In genomic region chr5:120706541-120706940, GRCm38 (mm10) we compare ENCODE assay signal across 8 mouse cellular contexts. TPM values are rescaled to one million over a fixed set of nuclear protein-coding genes. Genes with fewer than 3 reads are reported as not detected.
DNase-seq lines count a peak whose midpoint lies in the region; ATAC-seq and TF ChIP-seq lines count a peak whose summit lies in the region.

No protein-coding gene starts in this region.

- WGBS in liver, embryonic 11.5 days = 14% methylated on average over 16 of the region's 16 CpGs
- 8% methylated on average over 16 of the region's 16 CpGs for WGBS in liver, postnatal 0 days (ENCODE audit: insufficient replicate concordance)
- whole genome bisulfite sequencing in forebrain, embryonic 16.5 days = 5% methylated on average over 16 of the region's 16 CpGs
- WGBS in midbrain, postnatal 0 days = 4% methylated on average over 16 of the region's 16 CpGs

- H3K4me3 ChIP-seq in liver, embryonic 11.5 days (ENCODE audit: low read depth, low read length) = no peak overlapping the region
- H3K4me3 ChIP-seq in liver, postnatal 0 days (ENCODE audit: low read depth, low read length) = no peak overlapping the region
- H3K4me3 ChIP-seq in forebrain, embryonic 16.5 days (replicated peaks; ENCODE audit: low read length) = peak overlapping the region; percentile 26
- peak overlapping the region; percentile 28 for H3K4me3 ChIP-seq in midbrain, postnatal 0 days (ENCODE audit: low read depth, low read length)

- TF ChIP-seq EP300 in liver, postnatal 0 days (IDR thresholded peaks at IDR 0.05; ENCODE audit: low read depth) = no peak

- H3K4me2 ChIP-seq in liver, embryonic 11.5 days = peak overlapping the region; percentile 35; the same call in 1 of the 2 replicates
- no peak overlapping the region for H3K4me2 ChIP-seq in liver, postnatal 0 days (ENCODE audit: low read depth, low read length)
- H3K4me2 ChIP-seq in forebrain, embryonic 16.5 days (ENCODE audit: low read length) = peak overlapping the region; percentile 47
- H3K4me2 ChIP-seq in midbrain, postnatal 0 days (ENCODE audit: low read depth, low read length, poor library complexity, severe bottlenecking) = peak overlapping the region; percentile 84

- no peak for DNase-seq in liver, embryonic 11.5 days (ENCODE audit: low spot score)
- no peak for DNase-seq in liver, postnatal 0 days
- peak; percentile 57 for DNase-seq in cerebellum, adult 8-10 months
- DNase-seq in midbrain, postnatal 0 days (ENCODE audit: low spot score) = peak; percentile 52
- DNase-seq in urinary bladder, postnatal 10 days (ENCODE audit: low spot score) = no peak
- DNase-seq in adrenal gland, adult 18-20 months (ENCODE audit: low spot score in 2 of 2) = no peak
- DNase-seq in gastrocnemius, postnatal 36 days = no peak

- H3K27me3 ChIP-seq in liver, embryonic 11.5 days (replicated peaks; ENCODE audit: control insufficient read depth, insufficient read depth, low read length) = peaks cover 63% of the 10 kb centered on the region
- H3K27me3 ChIP-seq in liver, postnatal 0 days (ENCODE audit: insufficient read depth, low read length) = peaks cover 50% of the 10 kb centered on the region
- no peaks in the 10 kb centered on the region for H3K27me3 ChIP-seq in forebrain, embryonic 16.5 days (replicated peaks; ENCODE audit: control insufficient read depth, insufficient read depth, low read length)
- no peaks in the 10 kb centered on the region for H3K27me3 ChIP-seq in midbrain, postnatal 0 days (ENCODE audit: insufficient read depth, low read length)

- peaks cover 10% of the 10 kb centered on the region; the same call in 1 of the 2 replicates for H3K4me1 ChIP-seq in liver, embryonic 11.5 days (replicated peaks; ENCODE audit: control insufficient read depth, insufficient read depth, low read length)
- no peaks in the 10 kb centered on the region for H3K4me1 ChIP-seq in liver, postnatal 0 days (ENCODE audit: insufficient read depth)
- H3K4me1 ChIP-seq in forebrain, embryonic 16.5 days (replicated peaks; ENCODE audit: control insufficient read depth, insufficient read depth, low read length) = peaks cover 62% of the 10 kb centered on the region
- peaks cover 25% of the 10 kb centered on the region for H3K4me1 ChIP-seq in midbrain, postnatal 0 days (ENCODE audit: insufficient read depth, low read length)

- no peaks in the 10 kb centered on the region for H3K9me3 ChIP-seq in liver, embryonic 11.5 days (ENCODE audit: control insufficient read depth, low read length)
- no peaks in the 10 kb centered on the region for H3K9me3 ChIP-seq in liver, postnatal 0 days (ENCODE audit: low read length)
- H3K9me3 ChIP-seq in forebrain, embryonic 16.5 days (ENCODE audit: control insufficient read depth, low read length) = no peaks in the 10 kb centered on the region
- H3K9me3 ChIP-seq in midbrain, postnatal 0 days (ENCODE audit: low read length) = no peaks in the 10 kb centered on the region

- no peak; the same call in 1 of the 2 replicates for ATAC-seq in liver, embryonic 11.5 days (replicated peaks; ENCODE audit: low FRiP score)
- no peak for ATAC-seq in liver, postnatal 0 days
- ATAC-seq in forebrain, embryonic 16.5 days = peak; percentile 21; the same call in 1 of the 2 replicates
- ATAC-seq in midbrain, postnatal 0 days (ENCODE audit: low FRiP score) = no peak

- no peak overlapping the region for H3K27ac ChIP-seq in liver, embryonic 11.5 days (ENCODE audit: low read depth, low read length)
- H3K27ac ChIP-seq in liver, postnatal 0 days (ENCODE audit: low read depth) = no peak overlapping the region
- H3K27ac ChIP-seq in forebrain, embryonic 16.5 days (ENCODE audit: low read length) = peak overlapping the region; percentile 28; the same call in 1 of the 2 replicates
- no peak overlapping the region for H3K27ac ChIP-seq in midbrain, postnatal 0 days (ENCODE audit: low read depth, low read length)

- H3K36me3 ChIP-seq in liver, embryonic 11.5 days (ENCODE audit: control insufficient read depth, insufficient read depth, low read length) = no peaks in the 10 kb centered on the region
- no peaks in the 10 kb centered on the region for H3K36me3 ChIP-seq in liver, postnatal 0 days (replicated peaks; ENCODE audit: insufficient read depth, low read length)
- no peaks in the 10 kb centered on the region for H3K36me3 ChIP-seq in forebrain, embryonic 16.5 days (ENCODE audit: control insufficient read depth, insufficient read depth)
- no peaks in the 10 kb centered on the region; the same call in 1 of the 2 replicates for H3K36me3 ChIP-seq in midbrain, postnatal 0 days (ENCODE audit: insufficient read depth, low read length)

- no peak overlapping the region for H3K9ac ChIP-seq in liver, embryonic 11.5 days (ENCODE audit: low read depth, low read length)
- no peak overlapping the region for H3K9ac ChIP-seq in liver, postnatal 0 days (replicated peaks)
- peak overlapping the region; percentile 41 for H3K9ac ChIP-seq in forebrain, embryonic 16.5 days (replicated peaks; ENCODE audit: low read depth, low read length)
- H3K9ac ChIP-seq in midbrain, postnatal 0 days (replicated peaks; ENCODE audit: low read length, poor library complexity, severe bottlenecking) = peak overlapping the region; percentile 44; the same call in 1 of the 2 replicates

- TF ChIP-seq CTCF in liver, postnatal 0 days (IDR thresholded peaks at IDR 0.05; ENCODE audit: low read depth) = no peak
- TF ChIP-seq CTCF in midbrain, postnatal 0 days (IDR thresholded peaks at IDR 0.05) = no peak

- intact Hi-C loops in gastrocnemius, postnatal 36 days (cut with DNase I) = no loop called here

RNA-seq across cellular contexts. Expression of gene Dtx1, which starts 5.2 kb away (rescaled TPM):
- 0.23 and 1.1 TPM in 2 replicates for polyA plus RNA-seq in liver, embryonic 11.5 days (2014; fragmentation: Nextera tagmentation; extraction: Ambion mirVana)
- 0.23 and 0.25 TPM in 2 replicates for polyA plus RNA-seq in liver, postnatal 0 days (2015; fragmentation: Nextera tagmentation; extraction: Ambion mirVana)
- 43.4 and 44.1 TPM in 2 replicates for polyA plus RNA-seq in forebrain, embryonic 16.5 days (2015; fragmentation: Nextera tagmentation; extraction: Ambion mirVana)
- 240 and 242 TPM in 2 replicates for total RNA-seq in midbrain, postnatal 0 days (2014; rRNA removed)
- polyA plus RNA-seq in midbrain, postnatal 0 days (2015; fragmentation: Nextera tagmentation; extraction: Ambion mirVana) = 63.0 and 67.9 TPM in 2 replicates
- 10 to 100 TPM in 1 of 2 experiments, 1 to 10 TPM in 1; 6.0 to 12.3 TPM for total RNA-seq in adrenal gland, adult 18-20 months (2021)
- total RNA-seq in gastrocnemius, postnatal 36 days (2021) = under 1 TPM; 0.38 to 0.91 TPM

RNA-seq across cellular contexts. Expression of gene Oas2, which starts 43.1 kb away (rescaled TPM):
- 0.23 and 0.29 TPM in 2 replicates for polyA plus RNA-seq in liver, embryonic 11.5 days (2014; fragmentation: Nextera tagmentation; extraction: Ambion mirVana)
- polyA plus RNA-seq in liver, postnatal 0 days (2015; fragmentation: Nextera tagmentation; extraction: Ambion mirVana) = 0.83 and 1.1 TPM in 2 replicates
- 0.27 TPM in 1 of 2 replicates, not detected in the other for polyA plus RNA-seq in forebrain, embryonic 16.5 days (2015; fragmentation: Nextera tagmentation; extraction: Ambion mirVana)
- total RNA-seq in midbrain, postnatal 0 days (2014; rRNA removed) = 0.27 and 1.4 TPM in 2 replicates
- 0.31 and 0.37 TPM in 2 replicates for polyA plus RNA-seq in midbrain, postnatal 0 days (2015; fragmentation: Nextera tagmentation; extraction: Ambion mirVana)
- 1 to 10 TPM in 1 of 2 experiments, under 1 TPM in 1; 0.99 to 1.1 TPM for total RNA-seq in adrenal gland, adult 18-20 months (2021)
- under 1 TPM; 0.18 to 0.37 TPM for total RNA-seq in gastrocnemius, postnatal 36 days (2021)

RNA-seq across cellular contexts. Expression of gene Rasal1, which starts 57.9 kb away (rescaled TPM):
- 0.25 and 0.32 TPM in 2 replicates for polyA plus RNA-seq in liver, embryonic 11.5 days (2014; fragmentation: Nextera tagmentation; extraction: Ambion mirVana)
- polyA plus RNA-seq in liver, postnatal 0 days (2015; fragmentation: Nextera tagmentation; extraction: Ambion mirVana) = 0.20 and 0.36 TPM in 2 replicates
- polyA plus RNA-seq in forebrain, embryonic 16.5 days (2015; fragmentation: Nextera tagmentation; extraction: Ambion mirVana) = 5.3 and 6.3 TPM in 2 replicates
- 18.1 and 24.7 TPM in 2 replicates for total RNA-seq in midbrain, postnatal 0 days (2014; rRNA removed)
- polyA plus RNA-seq in midbrain, postnatal 0 days (2015; fragmentation: Nextera tagmentation; extraction: Ambion mirVana) = 8.2 and 9.9 TPM in 2 replicates
- 10 to 100 TPM in 1 of 2 experiments, 1 to 10 TPM in 1; 4.3 to 14.1 TPM for total RNA-seq in adrenal gland, adult 18-20 months (2021)
- not detected for total RNA-seq in gastrocnemius, postnatal 36 days (2021)

Comparison
In these comparisons a context has a peak if more than half of its experiments do, and no peak if none do; other contexts are left out.
1. DNase-seq: peak in cerebellum, adult 8-10 months (single experiment) and midbrain, postnatal 0 days (single experiment); none in liver, embryonic 11.5 days (single experiment), liver, postnatal 0 days (single experiment), urinary bladder, postnatal 10 days (single experiment), adrenal gland, adult 18-20 months (0 of 2) and gastrocnemius, postnatal 36 days (0 of 2).
2. H3K4me3 ChIP-seq: peak in forebrain, embryonic 16.5 days (single experiment) and midbrain, postnatal 0 days (single experiment); none in liver, embryonic 11.5 days (single experiment) and liver, postnatal 0 days (single experiment).
3. H3K9ac ChIP-seq: peak in forebrain, embryonic 16.5 days (single experiment) and midbrain, postnatal 0 days (single experiment); none in liver, embryonic 11.5 days (single experiment) and liver, postnatal 0 days (single experiment).
4. RNA of gene Dtx1, which starts 5.2 kb away (polyA plus RNA-seq): 63.0 to 67.9 TPM in midbrain, postnatal 0 days and 43.4 to 44.1 TPM in forebrain, embryonic 16.5 days; 0.23 to 1.1 TPM in liver, embryonic 11.5 days and 0.23 to 0.25 TPM in liver, postnatal 0 days; every median in the first group is over 10 times any median in the second.